Mouse (Mus musculus) lung, postnatal 14 days (tissue): Measurements from ENCODE around the gene Atp6v1a.

Experiments used
- DNase-seq: peaks from one replicate; pipeline ENCODE4 v3.0.0; 2021

The Atp6v1a gene

GRCm38 (mm10) chr16:44139536-44140185 lies at the start of gene Atp6v1a, which contains the start of gene Naa50:
Gene Atp6v1a (minus strand): TSS chr16:44139705.
Gene Naa50 (plus strand): TSS chr16:44139830.
- DNase-seq = peak; percentile 92

GRCm38 (mm10) chr16:44188766-44189165 lies 49.3 kb upstream of the Atp6v1a start:
- DNase-seq = no peak

- no peak for DNase-seq
Measured at GRCm38 (mm10) chr16:44187172-44187571, 47.7 kb upstream of the Atp6v1a start.

- DNase-seq = no peak
Measured at GRCm38 (mm10) chr16:44184769-44185168, 45.3 kb upstream of the Atp6v1a start.

- no peak for DNase-seq
Measured at GRCm38 (mm10) chr16:44182597-44182996, 43.1 kb upstream of the Atp6v1a start.

GRCm38 (mm10) chr16:44178555-44178954 lies 39.0 kb upstream of the Atp6v1a start:
- DNase-seq = peak; percentile 33

GRCm38 (mm10) chr16:44176511-44176910 lies 37.0 kb upstream of the Atp6v1a start:
- no peak for DNase-seq

- no peak for DNase-seq
Measured at GRCm38 (mm10) chr16:44175001-44175400, 35.5 kb upstream of the Atp6v1a start.

- no peak for DNase-seq
Measured at GRCm38 (mm10) chr16:44173966-44174530, 34.5 kb upstream of the Atp6v1a start.

GRCm38 (mm10) chr16:44173155-44173941 lies 33.8 kb upstream of the Atp6v1a start, which contains the start of gene Usf3:
Gene Usf3 (plus strand): TSS chr16:44173246.
- peak; percentile 62 for DNase-seq

GRCm38 (mm10) chr16:44172297-44173154 lies 33.0 kb upstream of the Atp6v1a start:
- peak; percentile 97 for DNase-seq

- no peak for DNase-seq
Measured at GRCm38 (mm10) chr16:44168990-44169389, 29.5 kb upstream of the Atp6v1a start.

GRCm38 (mm10) chr16:44165182-44165581 lies 25.7 kb upstream of the Atp6v1a start:
- no peak for DNase-seq

- no peak for DNase-seq
Measured at GRCm38 (mm10) chr16:44163831-44164230, 24.3 kb upstream of the Atp6v1a start.

- DNase-seq = no peak
Measured at GRCm38 (mm10) chr16:44159325-44159724, 19.8 kb upstream of the Atp6v1a start.

- no peak for DNase-seq
Measured at GRCm38 (mm10) chr16:44154497-44155057, 15.1 kb upstream of the Atp6v1a start.

GRCm38 (mm10) chr16:44149002-44149767 lies 9.7 kb upstream of the Atp6v1a start:
- no peak for DNase-seq

- no peak for DNase-seq
Measured at GRCm38 (mm10) chr16:44141483-44141882, 2.0 kb upstream of the Atp6v1a start.

- DNase-seq = peak; percentile 74
Measured at GRCm38 (mm10) chr16:44140186-44140787, 782 bp upstream of the Atp6v1a start.

- DNase-seq = peak; percentile 87
Measured at GRCm38 (mm10) chr16:44138979-44139535, 448 bp downstream of the Atp6v1a start.
